ENCODE assay signal across 9 mouse cellular contexts in genomic region chrX:101993841-101994571, GRCm38 (mm10).
DNase-seq lines count a peak whose midpoint lies in the region; ATAC-seq lines count a peak whose summit lies in the region.
"Had no signal": no experiment of that assay in that cellular context is flagged by ENCODE, and none has a peak within 500 bp of the region (broad histone marks: within the 10 kb centered on the region; RNA-seq: fewer than 3 reads in every experiment).

No protein-coding gene starts in this region.

- no peak overlapping the region for H3K4me2 ChIP-seq in hindbrain, embryonic 11.5 days (replicated peaks; ENCODE audit: low read depth, low read length)
- peak overlapping the region; percentile 9; the same call in 1 of the 2 replicates for H3K4me2 ChIP-seq in midbrain, embryonic 15.5 days

- H3K27ac ChIP-seq in hindbrain, embryonic 11.5 days (ENCODE audit: low read depth, low read length) = 0 out of 2 replicates have a peak overlapping the region, but pooled peaks have one; percentile 39
- H3K27ac ChIP-seq in midbrain, embryonic 15.5 days = peak overlapping the region; percentile 74
- H3K27ac ChIP-seq: macrophage had no signal

- H3K36me3 ChIP-seq in hindbrain, embryonic 11.5 days (ENCODE audit: control insufficient read depth, insufficient read depth, low read length) = no peaks in the 10 kb centered on the region
- no peaks in the 10 kb centered on the region for H3K36me3 ChIP-seq in midbrain, embryonic 15.5 days (replicated peaks)

- H3K4me3 ChIP-seq in hindbrain, embryonic 11.5 days (ENCODE audit: low read depth, low read length) = no peak overlapping the region
- H3K4me3 ChIP-seq in midbrain, embryonic 15.5 days = no peak overlapping the region

- peaks cover 3% of the 10 kb centered on the region; the same call in 1 of the 2 replicates for H3K27me3 ChIP-seq in hindbrain, embryonic 11.5 days (ENCODE audit: control insufficient read depth, insufficient read depth, low read length)
- H3K27me3 ChIP-seq in midbrain, embryonic 15.5 days (replicated peaks) = no peaks in the 10 kb centered on the region; the same call in 1 of the 2 replicates

- 30% methylated on average over 12 of the region's 12 CpGs for WGBS in hindbrain, embryonic 11.5 days
- 43% methylated on average over 12 of the region's 12 CpGs for WGBS in midbrain, embryonic 15.5 days

- H3K9ac ChIP-seq in hindbrain, embryonic 11.5 days (ENCODE audit: low read depth, low read length) = no peak overlapping the region
- H3K9ac ChIP-seq in midbrain, embryonic 15.5 days = no peak overlapping the region

- peak; percentile 48 for DNase-seq in ES-CJ7 (ENCODE audit: low read depth, low spot score)
- peak; percentile 36 for DNase-seq in cerebellum, adult 8-10 months
- DNase-seq in hindbrain, embryonic 11.5 days (ENCODE audit: low spot score) = peak; percentile 74
- DNase-seq in left cerebral cortex, adult 8-10 months (ENCODE audit: low spot score in 2 of 2) = peak; percentile 18 to 83
- no peak for DNase-seq in spleen, adult 18-20 months

- no peaks in the 10 kb centered on the region for H3K9me3 ChIP-seq in hindbrain, embryonic 11.5 days (ENCODE audit: control insufficient read depth, low read length)
- H3K9me3 ChIP-seq in midbrain, embryonic 15.5 days = no peaks in the 10 kb centered on the region

- peak; percentile 94 for ATAC-seq in frontal cortex, adult (ENCODE audit: low TSS enrichment)
- ATAC-seq in hindbrain, embryonic 11.5 days (ENCODE audit: low FRiP score) = peak; percentile 71
- ATAC-seq in midbrain, embryonic 15.5 days (replicated peaks) = peak; percentile 94
- no peak for ATAC-seq in megakaryocyte-erythroid progenitor cell, adult 5-6 weeks (replicated peaks; ENCODE audit: low FRiP score, low TSS enrichment, poor library complexity, severe bottlenecking)

- H3K4me1 ChIP-seq in hindbrain, embryonic 11.5 days (replicated peaks; ENCODE audit: control insufficient read depth, insufficient read depth, low read length) = no peaks in the 10 kb centered on the region
- peaks cover 9% of the 10 kb centered on the region; the same call in 1 of the 2 replicates for H3K4me1 ChIP-seq in midbrain, embryonic 15.5 days

Comparison
In these comparisons a context has a peak if more than half of its experiments do, and no peak if none do; other contexts are left out.
1. DNase-seq: peak in ES-CJ7 (single experiment), cerebellum, adult 8-10 months (single experiment), hindbrain, embryonic 11.5 days (single experiment) and left cerebral cortex, adult 8-10 months (2 of 2); none in spleen, adult 18-20 months (0 of 2).